Mouse (Mus musculus) embryo, embryonic 10.5 days (tissue): Measurements from ENCODE around the gene Gm973.

ENCODE experiments used
- DNase-seq: peaks from one replicate; pipeline ENCODE4 v3.0.0-alpha.2; 2015; ENCODE audit warnings: low spot score

Gene Gm973

GRCm38 (mm10) chr1:59542231-59542630, 26.2 kb downstream of the Gm973 start:
- no peak for DNase-seq

GRCm38 (mm10) chr1:59543911-59544310, 27.8 kb downstream of the Gm973 start:
- DNase-seq = no peak

- DNase-seq = no peak
Measured at GRCm38 (mm10) chr1:59548486-59548885, 32.4 kb downstream of the Gm973 start.

DNA sequence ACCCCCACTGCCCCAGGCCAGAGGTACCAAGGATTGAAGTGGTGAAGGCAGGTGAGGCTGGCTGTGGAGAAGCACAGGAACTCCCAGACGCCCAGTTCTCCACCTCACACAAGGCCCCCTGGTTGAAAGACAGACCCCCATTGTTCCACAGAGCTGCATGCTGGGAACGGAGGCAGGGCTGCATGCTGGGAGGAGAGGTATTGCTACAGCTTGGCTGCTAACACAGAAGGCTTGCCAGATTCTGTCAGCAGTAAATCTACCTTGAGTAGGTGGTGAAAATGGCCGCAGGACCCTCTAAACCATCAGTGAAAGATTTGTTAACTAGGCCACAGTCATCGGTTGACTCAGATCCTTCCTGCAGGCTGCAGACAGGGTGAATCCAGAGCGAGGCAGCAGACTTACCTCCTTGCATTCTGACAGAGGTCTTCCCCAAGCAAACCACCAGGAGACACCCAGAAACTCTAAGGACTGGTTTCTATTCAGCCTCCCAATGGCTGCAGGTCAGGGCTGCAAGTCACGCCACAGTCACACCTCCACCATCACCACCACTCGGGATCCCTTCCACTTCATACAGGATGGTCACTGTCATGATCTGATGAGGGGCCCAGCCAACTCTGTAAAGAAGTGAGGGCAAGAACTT, 33.1 kb downstream of the Gm973 start:
- no peak for DNase-seq

- no peak for DNase-seq
Measured at GRCm38 (mm10) chr1:59550227-59550626, 34.2 kb downstream of the Gm973 start.

- DNase-seq = no peak
Measured at GRCm38 (mm10) chr1:59550996-59551395, 34.9 kb downstream of the Gm973 start.

DNA sequence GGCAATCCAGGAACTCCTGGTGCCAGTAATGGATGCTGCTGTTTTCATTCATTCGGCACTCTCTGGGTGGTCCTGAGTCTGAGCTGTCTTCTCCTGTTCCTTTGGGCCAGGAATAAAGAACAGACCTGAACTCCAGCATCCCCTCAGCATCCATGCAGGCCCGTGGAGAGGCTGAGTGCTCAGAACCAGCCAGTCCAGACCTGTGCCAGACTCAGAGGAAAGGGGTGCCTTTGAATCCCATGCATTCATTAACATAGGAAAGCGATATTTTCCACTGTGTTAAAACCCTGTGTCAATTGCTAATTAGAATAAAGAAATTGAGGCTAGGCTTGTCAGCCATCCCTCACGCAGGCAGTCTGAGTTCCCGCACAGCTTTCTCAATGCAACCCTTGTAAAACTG, 37.6 kb downstream of the Gm973 start:
- DNase-seq = no peak

- DNase-seq = no peak
Measured at GRCm38 (mm10) chr1:59563581-59563980, 47.5 kb downstream of the Gm973 start.

DNA sequence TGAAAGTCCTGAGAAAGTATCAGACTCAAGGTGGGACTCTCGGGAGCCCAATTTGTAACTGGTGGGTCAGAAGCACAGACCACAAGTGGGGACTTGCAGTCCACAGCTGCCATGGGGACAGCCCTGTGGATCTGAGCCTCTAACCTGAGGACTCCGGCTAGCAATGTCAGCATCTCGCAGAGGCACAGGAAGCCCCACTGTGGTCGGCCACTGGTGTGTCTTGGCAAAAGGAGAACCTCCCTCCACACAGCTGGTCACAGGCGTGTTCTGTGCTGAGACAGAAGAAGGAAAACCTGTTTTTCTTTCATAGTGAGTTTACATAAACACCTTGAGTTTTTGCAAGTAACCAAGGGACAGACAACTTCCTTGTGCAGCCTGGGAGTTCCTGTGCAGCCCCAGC, 49.7 kb downstream of the Gm973 start:
- no peak for DNase-seq

DNA sequence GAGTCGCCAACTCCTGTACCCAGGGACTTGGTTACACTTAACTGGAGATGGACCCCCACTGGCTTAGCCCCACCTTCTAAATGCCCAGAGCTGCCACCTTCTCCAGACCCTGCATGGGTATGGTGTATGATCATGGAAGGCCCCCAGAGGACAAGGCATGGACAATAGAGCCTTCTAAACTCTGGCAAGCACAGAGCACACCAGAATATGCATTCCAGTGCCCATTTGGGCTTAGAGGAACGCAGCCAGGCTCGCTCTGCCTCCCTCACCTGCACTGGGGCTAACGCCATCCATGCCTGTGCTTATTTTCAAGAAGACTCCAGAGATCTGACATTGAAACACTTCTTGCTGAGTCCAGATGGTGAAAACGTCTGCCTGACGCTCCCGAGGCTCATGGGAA, 50.2 kb downstream of the Gm973 start:
- DNase-seq = no peak

DNA sequence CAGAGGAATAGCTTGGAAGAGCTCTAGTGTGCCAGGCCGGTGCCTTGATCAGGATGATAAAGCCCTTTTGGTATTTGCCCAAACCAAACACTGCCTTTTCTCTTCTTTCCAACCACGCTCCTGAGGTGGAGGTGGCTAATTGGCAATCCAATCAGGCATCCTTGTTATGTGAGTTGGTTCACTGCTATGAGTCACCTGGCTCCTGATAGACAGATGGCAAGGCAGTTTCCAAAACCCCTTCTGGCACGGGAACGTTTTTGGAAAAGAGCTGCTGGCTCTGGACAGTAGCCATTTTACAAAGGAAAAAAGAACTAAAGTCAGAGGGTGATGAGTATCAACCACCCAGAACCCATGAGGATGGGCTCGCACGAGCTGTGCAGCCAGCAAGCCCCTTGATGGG, 50.9 kb downstream of the Gm973 start:
- DNase-seq = no peak

DNA sequence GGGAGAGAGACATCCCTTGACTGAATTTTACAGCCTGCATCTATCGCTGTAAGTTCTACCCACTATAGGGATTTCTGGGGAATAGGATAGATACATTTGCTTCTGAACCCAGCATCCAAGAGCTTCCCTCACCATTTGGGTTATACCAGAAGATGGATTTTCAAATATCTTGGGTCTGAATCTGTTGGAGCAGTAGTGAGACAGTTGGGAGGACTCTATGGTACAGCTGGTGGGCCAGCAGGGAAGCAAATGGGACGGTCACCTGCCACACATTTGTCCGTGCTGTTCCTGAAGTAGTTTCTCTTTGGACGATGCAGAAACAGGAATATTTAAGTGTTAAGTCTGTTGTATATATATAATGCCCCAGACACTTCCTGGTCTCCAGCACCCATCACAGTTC, 51.5 kb downstream of the Gm973 start:
- DNase-seq = no peak

DNA sequence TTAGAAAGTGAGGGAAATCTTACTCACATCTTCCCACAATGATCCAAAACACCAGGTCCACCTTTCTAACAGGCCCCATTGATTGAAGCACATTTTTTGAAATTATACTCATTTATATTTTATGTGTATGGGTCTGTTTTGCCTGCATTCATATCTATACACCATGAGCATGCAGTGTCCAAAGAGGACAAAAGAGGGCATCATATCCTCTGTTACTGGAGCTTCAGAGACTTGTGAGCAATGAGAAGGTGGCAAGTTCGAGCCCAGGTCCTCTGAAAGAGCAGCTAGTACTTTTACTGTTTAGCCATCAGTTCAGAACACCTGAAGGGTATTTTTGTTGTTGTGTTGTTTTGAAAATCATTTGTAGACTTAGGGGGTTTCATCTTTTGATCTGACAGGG, 52.2 kb downstream of the Gm973 start:
- DNase-seq = no peak

GRCm38 (mm10) chr1:59569301-59569700, 53.2 kb downstream of the Gm973 start:
- no peak for DNase-seq

- DNase-seq = no peak
Measured at GRCm38 (mm10) chr1:59570767-59571166, 54.7 kb downstream of the Gm973 start.

GRCm38 (mm10) chr1:59571502-59571901, 55.4 kb downstream of the Gm973 start:
- no peak for DNase-seq

DNA sequence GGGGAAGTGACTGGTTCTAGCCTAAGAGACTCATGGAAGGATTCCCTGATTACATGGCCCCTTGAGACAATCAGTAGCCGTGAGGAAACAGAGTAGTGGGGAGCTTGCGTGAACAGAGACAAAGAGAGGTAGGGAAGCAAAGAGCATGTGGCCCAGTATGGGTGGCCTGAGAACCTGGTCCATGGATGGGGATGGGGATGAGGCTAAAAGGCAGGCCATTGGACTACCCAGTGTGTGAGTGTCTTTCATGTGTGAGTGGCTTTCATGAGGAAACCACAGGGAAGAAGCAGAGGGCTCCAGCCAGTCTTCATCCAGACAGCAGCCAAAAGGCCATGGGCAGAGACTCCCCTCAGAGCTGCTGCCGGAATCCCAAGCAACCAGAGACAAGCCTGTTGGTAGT, 57.8 kb downstream of the Gm973 start:
- no peak for DNase-seq

GRCm38 (mm10) chr1:59574262-59575187, 58.5 kb downstream of the Gm973 start:
- peak; percentile 52 for DNase-seq

DNA sequence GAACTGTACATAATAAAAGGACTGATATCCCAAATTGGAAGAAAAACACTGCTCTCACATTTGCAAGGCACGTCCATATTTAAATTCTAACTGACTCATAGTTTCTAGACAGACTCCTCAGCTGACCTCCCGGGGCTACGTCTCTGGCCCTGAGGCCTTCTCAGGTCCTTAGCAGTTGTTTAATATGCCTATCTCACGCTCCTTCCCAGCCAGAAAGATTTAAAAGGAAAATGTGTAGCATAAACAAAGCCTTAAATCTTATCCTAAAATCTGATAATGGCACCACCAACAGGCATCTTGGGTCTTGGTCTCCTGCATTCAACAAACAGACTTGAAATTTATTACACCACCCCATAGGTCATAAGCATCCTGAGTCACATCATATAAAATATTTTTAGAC, 62.7 kb downstream of the Gm973 start:
- no peak for DNase-seq

- peak; percentile 35 for DNase-seq
Measured at GRCm38 (mm10) chr1:59579327-59579726, 63.3 kb downstream of the Gm973 start.

- DNase-seq = peak; percentile 59
Measured at GRCm38 (mm10) chr1:59580131-59580751, 64.2 kb downstream of the Gm973 start.

- DNase-seq = no peak
Measured at GRCm38 (mm10) chr1:59580880-59581279, 64.8 kb downstream of the Gm973 start.
